Mouse (Mus musculus): ENCODE data around the gene Gm45208.

GRCm38 (mm10) chrX:7769302-7770017 lies 47.4 kb downstream of the Gm45208 start:
- no peak for TF ChIP-seq CTCF (IDR thresholded peaks at IDR 0.05; ENCODE audit: low read depth, low read length)
- no peak for TF ChIP-seq POLR2A (IDR thresholded peaks at IDR 0.05; ENCODE audit: borderline replicate concordance, low read depth, low read length)
